Mouse (Mus musculus) thymus, postnatal 14 days (tissue): ENCODE measurements at regions not wholly inside any gene's neighbourhood (a gene's known extent, or its start where the extent isn't known, plus 50 kb on each side); places are given as distances from the start of the nearest gene placed in this dataset.

ENCODE experiments used
- DNase-seq: peaks from one replicate; pipeline ENCODE4 v3.0.0; 2021

DNA sequence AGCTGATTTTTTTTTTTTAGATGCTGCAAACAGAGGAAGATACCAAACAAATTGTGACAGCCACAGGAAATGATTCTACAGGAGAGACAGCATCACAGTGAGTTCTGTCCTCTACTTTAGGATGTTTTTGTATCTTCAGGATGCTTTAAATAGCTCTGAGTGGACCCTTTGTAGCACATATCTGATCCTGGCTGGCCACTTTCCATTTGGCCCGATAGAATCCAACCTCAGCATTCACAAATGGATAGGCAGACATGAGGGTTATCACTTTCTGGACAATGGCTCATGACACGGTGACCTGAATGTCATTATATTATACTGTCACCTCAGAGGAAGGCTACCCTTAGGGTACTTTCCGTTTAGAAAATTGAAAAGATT, 379.3 kb downstream of the Gm10295 start:
- DNase-seq = no peak

DNA sequence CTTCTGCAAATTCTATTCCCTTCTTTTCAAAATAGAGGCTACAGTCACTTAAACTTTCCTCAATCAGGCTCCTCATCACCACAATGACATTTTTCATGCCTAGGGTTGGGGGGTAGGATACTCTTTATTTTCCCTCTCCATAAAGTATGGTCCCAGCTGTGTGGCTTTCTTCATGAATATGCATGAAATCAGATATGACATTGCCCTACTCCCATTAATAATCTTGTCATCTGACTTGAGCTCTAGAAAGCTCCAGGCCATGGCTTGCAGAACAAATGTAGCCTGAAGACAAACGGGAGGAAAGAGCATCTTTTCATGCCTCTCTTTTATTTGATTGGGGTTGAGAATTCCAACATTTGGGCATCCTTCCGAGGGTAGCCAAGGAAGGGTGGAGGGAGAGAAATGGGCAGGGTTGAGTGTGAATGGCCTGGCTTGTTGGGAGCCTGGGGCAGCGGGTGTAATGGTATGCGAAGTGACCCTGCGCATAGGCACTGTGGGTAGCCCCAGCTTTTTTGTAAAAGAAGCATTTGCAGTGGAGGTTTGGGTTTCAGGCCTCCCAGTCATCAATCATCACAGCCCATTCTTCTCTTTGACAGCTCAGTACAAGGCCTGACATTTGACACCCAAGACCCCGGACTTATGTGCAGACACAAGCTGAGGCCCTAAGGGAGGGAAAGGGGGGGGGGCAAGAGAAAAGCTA, 379.8 kb downstream of the Gm10295 start:
- DNase-seq = no peak

DNA sequence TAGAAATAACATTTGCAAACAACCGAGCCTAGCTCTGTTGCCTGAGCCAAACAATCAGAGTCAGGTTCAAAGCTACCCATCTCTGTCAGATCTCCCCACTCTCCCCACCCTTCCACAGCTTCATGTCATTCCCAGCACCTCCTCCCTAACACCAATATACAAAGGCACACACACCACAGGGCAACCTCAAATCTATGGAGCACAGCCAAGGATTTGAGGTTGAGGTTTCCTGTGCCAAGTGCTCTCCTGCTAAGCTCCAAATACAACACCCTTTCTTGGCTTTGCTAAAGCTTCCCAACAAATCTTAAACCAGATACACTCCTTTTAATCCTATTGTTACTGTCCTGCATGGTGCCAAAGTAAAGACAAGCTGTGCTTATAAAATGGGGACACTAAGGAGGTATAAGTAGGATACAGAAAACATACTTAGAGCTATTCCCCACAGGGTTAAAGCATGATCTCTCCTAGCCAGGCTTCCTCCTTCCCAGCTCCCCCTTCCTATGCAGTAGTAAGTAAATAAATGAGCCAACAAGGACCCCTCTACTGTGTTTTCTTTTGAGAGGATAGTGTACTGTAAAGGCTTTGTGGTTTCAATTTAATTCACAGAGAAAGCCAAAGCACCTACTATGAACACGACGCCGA, 398.8 kb downstream of the Gm10295 start:
- DNase-seq = no peak

DNA sequence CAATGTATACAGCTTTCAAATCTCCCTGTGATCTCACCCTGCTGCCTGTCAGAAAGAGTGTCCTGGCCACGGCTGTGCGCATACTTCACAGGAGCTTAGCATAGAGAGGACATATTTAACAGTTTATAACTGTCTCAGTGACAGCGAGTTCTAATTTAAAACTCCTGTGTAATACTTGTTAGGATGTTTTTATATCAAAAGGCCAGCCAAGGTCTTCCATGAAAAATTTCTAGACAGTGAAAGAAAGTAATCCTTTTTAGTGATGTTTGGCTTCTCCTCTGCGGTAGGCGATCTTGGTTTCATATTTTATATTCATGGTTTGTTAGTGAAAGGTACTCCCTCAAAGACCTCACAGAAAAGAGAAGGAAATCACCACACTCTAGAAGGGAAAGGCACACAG, 403.0 kb downstream of the Gm10295 start:
- no peak for DNase-seq

DNA sequence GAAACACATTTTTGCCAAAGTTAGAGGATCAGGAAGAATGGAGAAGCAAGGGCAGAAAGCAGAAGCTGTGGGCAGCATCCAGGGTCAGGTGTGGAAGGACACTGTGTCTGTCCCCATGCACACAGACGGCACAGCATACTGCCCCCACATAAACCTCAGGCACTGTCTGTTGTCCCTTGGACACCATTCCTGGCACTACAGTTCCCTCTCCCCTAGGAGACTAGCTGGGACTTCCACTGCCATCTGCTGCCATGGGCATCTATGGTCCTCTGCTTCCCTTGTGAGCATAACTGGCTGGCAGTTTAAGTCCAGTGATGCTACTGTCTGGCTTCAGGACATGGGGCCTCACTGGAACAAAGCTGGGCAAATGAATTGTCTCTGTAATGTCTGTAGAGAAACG, 405.0 kb downstream of the Gm10295 start:
- no peak for DNase-seq

DNA sequence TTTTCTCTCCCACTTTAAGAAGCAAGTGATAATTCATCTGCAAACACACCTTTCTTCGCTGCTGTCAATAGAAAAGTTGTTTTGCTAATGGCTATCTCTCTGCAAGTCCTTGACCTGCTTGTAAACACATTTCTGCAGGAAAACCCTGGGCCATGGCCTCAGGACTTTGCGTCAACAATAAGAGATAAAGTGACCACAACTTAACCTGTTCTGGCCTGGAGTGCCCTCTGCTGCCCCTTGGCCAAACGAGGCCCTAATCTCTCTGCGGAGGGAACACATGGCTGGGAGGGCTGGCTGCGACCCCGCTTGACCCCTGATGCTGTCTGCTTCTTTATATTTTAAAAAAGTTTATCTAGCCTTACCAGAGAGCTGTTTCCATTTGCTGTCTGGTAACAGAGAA, 420.4 kb downstream of the Gm10295 start:
- no peak for DNase-seq

DNA sequence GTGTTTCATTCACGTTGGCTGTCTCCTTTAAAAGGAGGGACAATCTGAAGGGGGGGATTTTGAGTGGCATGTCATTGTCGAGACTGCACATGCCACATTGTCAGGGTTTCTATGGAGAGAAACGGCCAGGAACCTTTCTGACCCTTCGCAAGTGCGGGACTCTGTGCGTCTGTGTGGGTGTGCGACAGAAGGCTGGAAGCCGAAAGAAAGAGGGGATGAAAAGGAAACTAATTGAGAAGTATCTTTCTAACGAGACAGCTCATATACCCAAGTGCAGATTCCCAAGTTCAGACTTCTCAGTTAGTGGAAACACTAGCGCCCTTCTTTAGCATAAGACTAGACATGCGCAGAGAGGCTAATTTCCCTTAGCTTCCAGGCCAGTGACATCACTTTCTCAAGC, 421.4 kb downstream of the Gm10295 start:
- no peak for DNase-seq

DNA sequence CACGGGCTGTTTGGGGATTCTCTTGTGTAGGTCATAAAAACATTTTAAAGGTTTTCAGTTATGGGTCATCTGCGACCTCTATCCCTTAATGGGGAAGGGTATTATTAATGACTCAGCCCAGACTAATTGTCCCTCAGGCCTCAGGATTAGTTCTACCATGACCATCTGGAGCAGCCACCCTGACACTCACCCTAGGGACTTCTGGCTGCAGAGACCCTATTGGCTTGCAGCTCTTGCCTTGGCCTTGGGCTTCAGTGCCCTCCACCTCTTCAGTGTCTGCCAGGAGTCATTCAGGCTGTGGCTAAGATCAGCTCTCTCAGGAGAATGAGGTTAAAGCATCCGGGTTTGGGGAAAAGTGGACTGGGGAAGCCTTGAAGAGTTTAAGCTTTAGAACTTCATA, 423.3 kb downstream of the Gm10295 start:
- DNase-seq = no peak

DNA sequence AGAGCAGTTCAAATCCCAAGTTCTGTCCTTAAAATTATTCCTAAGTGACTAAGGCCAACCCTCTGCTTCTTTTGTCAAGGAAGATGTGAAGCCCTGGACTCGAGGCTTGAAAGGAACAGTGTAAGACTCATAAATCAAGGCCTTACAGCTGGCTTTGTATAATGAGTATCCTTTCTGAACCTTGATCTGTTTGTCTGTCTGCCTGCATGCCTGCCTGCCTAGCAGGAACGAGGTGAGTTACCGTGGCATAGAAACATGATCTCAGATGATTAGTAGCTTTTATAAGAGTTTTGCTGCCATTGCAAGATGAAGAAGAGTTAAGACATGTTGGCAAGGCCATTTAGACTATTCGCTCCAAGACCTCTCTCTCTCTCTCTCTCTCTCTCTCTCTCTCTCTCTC, 434.3 kb downstream of the Gm10295 start:
- no peak for DNase-seq

DNA sequence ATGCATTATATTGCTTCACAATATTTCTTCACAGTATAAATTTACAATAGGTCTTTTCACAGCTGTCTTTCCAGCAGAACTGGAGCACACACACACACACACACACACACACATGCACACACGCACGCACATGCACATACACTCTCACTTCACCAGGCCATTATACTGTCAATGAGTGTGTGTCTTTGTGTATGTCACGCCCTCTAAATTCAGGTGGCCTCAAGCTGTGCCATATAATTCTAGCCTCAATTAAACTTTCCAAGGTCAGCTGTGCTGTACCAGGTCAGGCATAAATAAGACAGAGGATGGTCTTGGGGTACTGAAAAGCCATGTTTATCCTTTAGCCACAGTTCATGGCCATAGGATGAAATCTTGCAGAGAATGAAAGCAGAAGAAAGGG, 442.4 kb downstream of the Gm10295 start:
- DNase-seq = no peak

DNA sequence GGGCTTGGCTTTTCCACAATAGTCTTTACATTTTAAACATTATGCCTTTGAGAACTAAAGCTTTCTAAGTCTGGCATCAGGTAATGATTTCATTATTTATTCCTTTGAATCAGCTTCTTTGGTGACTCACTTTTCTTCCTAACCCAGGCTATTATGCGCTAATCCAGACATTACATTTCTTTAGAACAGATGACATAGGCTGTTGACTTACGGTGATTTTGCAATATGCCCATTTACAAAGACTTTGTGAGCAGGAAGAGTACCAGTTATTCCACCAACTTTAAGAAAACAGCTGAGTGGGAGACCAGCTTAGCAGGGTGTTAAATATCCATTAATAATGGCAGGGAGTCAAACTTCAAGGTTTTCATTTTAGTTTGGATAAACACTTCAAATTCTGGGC, 459.6 kb downstream of the Gm10295 start:
- DNase-seq = no peak

DNA sequence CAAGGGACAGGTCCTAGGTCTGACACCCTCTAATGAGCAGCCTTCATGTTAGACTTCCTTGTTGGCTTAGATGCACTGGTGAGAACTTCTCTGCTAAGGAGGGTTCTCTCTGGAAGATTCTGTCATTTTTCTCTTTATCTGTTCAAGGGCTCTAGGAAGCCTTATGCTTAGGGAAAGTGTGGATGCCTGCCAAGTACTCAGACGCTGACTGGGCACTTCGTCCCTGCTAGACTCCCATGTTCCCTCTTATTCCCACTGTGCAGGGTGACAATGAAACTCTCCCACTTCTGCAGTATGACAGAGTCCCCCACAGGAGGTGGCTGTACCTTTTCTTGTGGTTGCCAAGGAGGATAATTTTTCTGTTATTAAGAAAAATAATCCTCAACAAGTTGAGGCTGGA, 470.8 kb downstream of the Gm10295 start:
- DNase-seq = no peak

DNA sequence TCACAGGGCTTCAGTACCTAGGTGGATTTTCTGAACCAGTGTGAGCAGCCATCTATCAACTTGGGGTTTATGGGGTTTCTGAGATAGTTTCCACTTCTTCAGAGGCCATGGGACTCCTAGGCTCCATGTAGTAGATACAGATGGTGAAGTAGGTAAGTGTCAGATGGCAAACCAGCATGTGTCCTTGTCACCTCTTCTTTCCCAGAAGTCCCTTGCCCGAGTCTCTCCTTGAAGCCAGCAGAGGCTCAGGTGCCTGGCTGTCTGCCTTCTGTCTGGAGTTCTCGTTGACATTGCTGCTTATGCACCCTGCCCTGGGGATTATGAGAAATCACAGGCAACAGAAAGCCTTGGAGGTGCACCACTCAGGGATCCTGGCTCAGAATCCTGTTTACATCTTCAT, 476.9 kb downstream of the Gm10295 start:
- no peak for DNase-seq

DNA sequence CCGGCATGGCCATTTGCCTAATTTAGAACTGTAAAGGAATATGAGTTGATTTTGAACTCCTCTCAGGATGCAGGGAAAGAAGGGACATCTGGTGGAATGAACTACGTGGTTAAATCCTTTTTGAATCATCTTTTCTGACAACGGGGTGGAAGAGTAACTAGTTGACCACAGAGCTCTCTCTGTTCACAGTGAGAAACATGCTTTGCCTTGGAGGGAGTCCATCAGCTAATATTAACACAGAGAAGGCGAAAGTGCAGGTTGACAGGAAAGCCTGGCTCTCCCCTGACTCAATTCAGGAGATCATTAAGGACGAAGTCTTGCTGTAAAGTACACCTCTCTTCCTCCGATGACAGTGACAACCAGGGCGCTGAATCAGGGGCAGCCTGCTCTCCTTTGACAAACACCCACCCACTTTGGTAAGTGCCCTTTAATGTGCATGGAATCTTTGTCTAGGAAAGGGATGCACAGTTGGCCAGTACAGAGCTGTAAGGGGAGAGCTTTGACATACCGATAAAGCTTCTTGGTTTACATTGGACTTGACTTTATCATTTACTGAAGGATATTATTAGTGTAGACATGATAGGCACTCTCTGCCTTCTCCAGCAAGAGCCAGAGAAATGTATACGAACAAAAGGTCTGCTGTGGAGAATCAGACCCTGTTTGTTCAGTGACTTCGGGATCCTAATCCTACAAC, 480.3 kb downstream of the Gm10295 start:
- no peak for DNase-seq

DNA sequence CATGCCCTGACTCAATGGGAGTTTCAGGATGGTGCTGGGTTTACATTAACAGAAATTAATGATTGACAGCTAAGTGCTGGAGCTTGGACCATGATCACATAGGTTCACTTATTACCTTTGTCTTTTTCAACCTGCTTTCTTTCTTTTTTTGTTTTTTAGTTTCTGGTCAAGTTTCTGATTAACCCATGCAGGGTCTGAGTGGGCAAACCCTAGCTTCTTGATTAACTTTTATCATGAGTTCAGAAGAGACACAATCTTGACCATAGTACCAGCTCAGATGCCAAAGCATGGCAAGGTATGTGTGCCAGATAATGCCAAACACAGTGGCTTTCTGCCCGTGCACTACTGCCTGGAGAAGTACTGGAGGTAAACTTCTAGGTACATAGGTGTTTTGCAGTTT, 482.2 kb downstream of the Gm10295 start:
- no peak for DNase-seq

DNA sequence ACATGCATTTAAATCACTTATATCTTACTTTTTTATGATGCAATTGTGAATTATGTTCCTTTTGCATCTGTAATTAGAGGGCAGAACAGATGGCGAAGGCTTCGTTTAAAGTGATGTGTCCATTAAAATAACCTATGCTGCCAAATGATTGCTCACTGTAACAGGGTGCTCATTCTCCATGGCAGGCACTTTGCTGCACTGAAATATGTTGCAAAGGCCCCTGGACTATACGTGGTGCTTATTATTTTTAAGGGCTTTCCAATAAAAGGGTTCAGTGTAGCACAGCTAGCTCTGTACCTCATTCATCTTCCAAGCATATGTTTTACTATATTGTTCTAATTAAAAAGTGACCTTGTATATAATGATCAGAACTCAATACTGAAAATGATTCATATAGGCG, 491.3 kb downstream of the Gm10295 start:
- no peak for DNase-seq

DNA sequence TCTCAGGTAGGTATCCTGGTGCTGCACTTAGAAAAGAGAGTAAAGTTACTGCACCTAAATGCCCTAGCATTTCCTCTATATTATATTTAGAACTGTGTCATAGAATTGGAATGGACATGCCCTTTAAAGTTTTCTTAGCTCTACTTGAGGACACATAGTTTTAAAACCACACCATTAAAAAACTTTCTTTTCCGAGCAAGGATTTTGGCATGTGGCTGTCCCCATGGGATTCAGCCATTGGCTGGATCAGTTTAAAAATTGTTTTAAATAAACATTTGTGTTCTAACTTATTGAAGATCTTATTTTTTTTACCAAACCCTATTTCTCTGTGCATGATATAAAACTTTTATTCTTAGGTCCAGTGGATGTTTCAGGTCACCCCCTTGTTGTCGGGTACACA, 484.2 kb upstream of the Nr2f2 start:
- no peak for DNase-seq

DNA sequence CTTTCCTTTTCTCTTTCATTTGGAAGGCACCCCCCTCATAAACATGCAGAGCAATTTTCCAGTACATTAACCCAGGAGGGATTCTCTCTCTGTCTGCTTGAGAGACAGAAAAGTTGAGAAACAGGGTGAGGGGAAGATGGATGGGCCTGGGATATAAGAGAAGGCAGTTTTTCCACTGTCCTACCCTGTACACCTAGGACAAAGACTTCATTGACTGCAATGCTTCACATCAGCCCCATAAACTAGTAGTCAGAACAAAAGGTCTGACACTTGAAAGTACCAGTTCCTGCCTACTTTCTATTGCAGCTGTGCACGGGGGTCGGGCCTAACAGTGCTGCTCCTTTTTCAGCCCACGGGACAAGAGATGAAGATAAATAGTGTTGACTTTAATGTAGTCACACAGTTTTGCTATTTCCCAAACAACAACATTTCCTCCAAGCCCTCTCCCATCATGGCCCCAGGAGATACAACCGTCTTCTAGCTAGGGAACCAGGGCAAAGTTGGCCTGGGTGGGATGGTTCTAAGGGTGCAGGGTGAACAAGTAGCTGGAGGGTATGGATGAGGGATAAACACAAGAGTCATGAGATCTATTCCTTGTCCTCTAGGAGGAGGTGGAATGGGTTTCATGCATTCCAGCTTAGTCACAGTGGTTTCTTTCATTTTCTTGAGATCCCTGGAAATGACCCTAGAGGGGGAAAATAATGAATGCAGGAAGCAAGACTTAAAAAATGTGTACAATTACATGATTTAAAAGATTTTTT, 481.7 kb upstream of the Nr2f2 start:
- DNase-seq = no peak

DNA sequence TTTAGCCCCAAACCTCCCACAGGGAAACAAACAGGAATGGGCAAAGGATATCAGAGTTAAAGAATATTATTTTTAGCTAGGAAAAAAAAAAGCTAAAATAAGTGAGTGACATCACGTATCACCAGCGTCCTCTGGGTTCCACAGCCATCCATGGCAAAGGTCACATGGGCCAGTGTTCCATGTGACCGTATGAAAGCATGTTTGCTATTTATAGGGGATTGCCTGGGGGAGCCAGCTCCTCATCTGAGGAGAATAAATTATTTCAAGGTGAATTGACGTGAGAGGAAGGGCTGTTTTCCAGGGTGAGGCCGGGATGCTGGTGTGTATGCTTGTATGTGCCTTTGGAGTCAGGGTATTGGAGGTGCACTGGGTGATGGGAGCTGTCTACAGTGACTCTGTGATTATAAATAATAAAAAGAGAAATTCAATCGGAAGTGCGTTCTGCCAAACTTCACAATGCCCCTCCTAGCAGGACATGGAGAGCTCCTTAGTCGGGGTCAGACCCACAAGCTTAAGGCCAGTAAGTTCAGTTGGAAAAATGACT, 481.0 kb upstream of the Nr2f2 start:
- DNase-seq = no peak

DNA sequence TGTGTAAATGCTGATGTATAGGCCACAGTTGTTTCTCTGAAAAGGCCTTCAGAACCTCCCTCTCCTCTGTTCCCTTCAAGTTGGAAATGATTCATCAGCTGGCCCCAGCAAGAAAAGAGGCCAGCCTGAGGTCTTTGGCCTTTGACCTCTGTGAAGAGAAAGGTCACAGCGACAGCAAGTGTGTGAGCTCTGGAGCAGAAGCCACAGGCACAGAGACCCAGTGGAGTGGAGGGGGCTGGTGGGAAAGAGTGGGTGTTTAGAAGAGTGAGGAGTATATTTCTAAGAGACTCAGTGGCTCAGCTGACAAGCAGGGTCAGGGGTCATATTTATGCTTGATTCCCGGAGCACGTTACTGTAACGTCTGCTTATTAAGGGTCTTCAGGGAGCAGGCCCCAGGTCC, 479.5 kb upstream of the Nr2f2 start:
- no peak for DNase-seq

DNA sequence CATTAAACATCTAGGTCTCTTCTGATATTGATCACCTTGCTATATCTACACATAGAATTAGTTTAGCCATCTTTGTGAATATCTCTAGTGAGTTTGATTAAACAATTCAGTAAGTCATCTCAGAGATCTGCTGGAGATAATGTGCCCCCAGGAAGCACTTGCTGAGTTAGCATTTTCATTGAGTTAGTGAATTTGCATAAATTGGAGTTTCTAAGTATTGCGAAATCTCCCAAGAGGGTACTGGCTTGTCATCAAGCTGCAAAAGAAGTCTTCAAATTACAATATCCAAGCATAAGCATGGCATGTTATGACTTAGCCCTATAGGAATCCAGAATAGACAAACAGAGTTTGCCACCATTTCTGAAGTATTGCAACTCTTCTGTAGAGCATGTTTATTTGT, 473.6 kb upstream of the Nr2f2 start:
- DNase-seq = no peak

DNA sequence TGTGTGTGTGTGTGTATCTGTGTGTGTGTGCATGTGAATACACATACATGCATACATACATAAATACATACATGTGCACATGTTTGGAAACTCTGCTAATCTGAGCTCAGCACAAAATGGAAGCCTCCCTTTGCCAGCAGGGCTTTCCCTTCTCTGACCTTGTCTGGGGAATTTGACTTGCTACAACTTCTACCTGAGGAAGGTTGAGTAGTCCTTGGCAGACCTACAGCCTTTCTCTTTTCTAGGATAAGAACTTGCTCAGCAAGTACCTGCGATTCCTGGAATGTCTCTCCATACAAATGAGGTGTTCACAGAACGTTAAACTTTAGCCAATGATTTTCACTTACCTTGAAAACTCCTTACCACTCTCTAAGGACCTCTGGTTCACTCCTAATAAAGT, 472.7 kb upstream of the Nr2f2 start:
- no peak for DNase-seq

DNA sequence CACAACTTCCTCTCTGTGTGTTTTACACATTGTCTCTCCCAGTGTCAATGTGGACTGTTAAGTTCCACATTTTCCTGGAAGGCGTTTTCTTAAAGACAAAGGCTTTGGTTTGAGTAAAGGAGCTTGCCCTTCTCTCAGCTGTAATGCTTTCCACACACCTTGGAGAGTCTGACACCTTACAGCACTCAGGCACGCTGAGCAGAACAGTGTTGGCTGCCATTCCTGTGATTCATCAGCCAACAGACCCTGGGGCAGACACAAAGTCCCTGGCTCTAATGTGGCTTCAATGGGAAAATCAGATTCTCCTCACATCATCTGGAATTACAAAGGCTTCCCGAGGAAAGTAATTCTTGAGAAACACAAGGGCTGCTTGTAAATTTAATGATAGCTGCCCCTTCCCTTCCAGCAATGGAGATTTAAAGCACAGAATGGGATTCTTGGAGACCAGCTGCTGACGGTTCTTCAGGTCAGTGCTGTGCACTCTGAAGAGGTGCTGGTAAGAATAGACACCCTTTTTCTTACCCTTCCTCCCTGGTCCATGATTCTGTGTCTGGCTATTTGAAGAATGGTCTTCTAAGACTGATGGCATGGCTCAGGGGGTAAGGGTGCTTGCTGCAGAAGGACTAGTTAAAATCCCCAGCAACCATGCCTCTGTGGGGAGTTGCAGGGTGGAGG, 468.4 kb upstream of the Nr2f2 start:
- DNase-seq = no peak
